Mouse (Mus musculus) C2C12 (cell line): ENCODE measurements at regions not wholly inside any gene's neighbourhood (a gene's known extent, or its start where the extent isn't known, plus 50 kb on each side); places are given as distances from the start of the nearest gene placed in this dataset.
A peak's percentile ranks its signal among the peaks of the same experiment; 100 is the strongest.

Experiments
- H3K27me3 ChIP-seq: one replicate; pipeline ENCODE4 v1.6.1; 2011; ENCODE audit not compliant: control insufficient read depth, insufficient read depth, insufficient read length
- H3K36me3 ChIP-seq: one replicate; pipeline ENCODE4 v1.6.1; 2011; ENCODE audit not compliant: control insufficient read depth, insufficient read depth
- H3K4me3 ChIP-seq: one replicate; pipeline ENCODE4 v1.5.1; 2011; ENCODE audit warnings: mild to moderate bottlenecking, control low read depth; ENCODE audit not compliant: poor library complexity, insufficient read depth, severe bottlenecking
- H3K79me2 ChIP-seq: one replicate; pipeline ENCODE4 v1.6.1; 2011; ENCODE audit not compliant: control insufficient read depth, insufficient read depth
- H3K79me3 ChIP-seq: one replicate; pipeline ENCODE4 v1.6.1; 2011; ENCODE audit warnings: low read depth, control low read depth
- H3ac ChIP-seq: one replicate; pipeline ENCODE3; 2011; ENCODE audit warnings: low read depth; ENCODE audit not compliant: control insufficient read depth, insufficient read length
- CEBPB ChIP-seq: IDR thresholded peaks from one replicate; pipeline ENCODE4 v1.6.1; 2011; ENCODE audit warnings: low read depth, mild to moderate bottlenecking, control low read depth, moderate library complexity
- CTCF ChIP-seq: IDR thresholded peaks from one replicate; pipeline ENCODE4 v1.5.1; 2011; ENCODE audit not compliant: control insufficient read depth, insufficient read depth, insufficient read length
- FOSL1 ChIP-seq: IDR thresholded peaks from one replicate; pipeline ENCODE4 v1.8.0; 2011; ENCODE audit warnings: mild to moderate bottlenecking, low read length; ENCODE audit not compliant: poor library complexity, insufficient read depth, severe bottlenecking
- MAX ChIP-seq: IDR thresholded peaks from one replicate; pipeline ENCODE4 v1.6.1; 2011; ENCODE audit warnings: mild to moderate bottlenecking, control low read depth
- MYOD1 ChIP-seq: IDR thresholded peaks from one replicate; pipeline ENCODE4 v1.6.1; 2011; ENCODE audit warnings: low read depth; ENCODE audit not compliant: control insufficient read depth, insufficient read length
- MYOG ChIP-seq: IDR thresholded peaks from one replicate; pipeline ENCODE4 v1.6.1; 2011; ENCODE audit not compliant: control insufficient read depth, insufficient read length; ENCODE audit errors: extremely low read depth
- USF1 ChIP-seq: IDR thresholded peaks from one replicate; pipeline ENCODE4 v1.6.1; 2011; ENCODE audit warnings: low read depth, mild to moderate bottlenecking, control low read depth, moderate library complexity

GRCm38 (mm10) chr4:56633528-56633927 is 106.3 kb upstream of the Gm26657 start:
- Histone ChIP-seq H3ac (no peak overlapping the region), H3K4me3 (no peak overlapping the region)
- TF ChIP-seq FOSL1, result no peak
- TF ChIP-seq MYOG, result no peak
- no peak for TF ChIP-seq MAX
- no peak for TF ChIP-seq CTCF

GRCm38 (mm10) chr4:56630251-56630650 is 109.6 kb upstream of the Gm26657 start:
- H3K79me3 ChIP-seq, result no peaks in the 10 kb centered on the region
- TF ChIP-seq CTCF (no peak), MYOG (no peak), FOSL1 (no peak), USF1 (no peak), MYOD1 (no peak), MAX (no peak), CEBPB (no peak)
- no peak overlapping the region for H3K4me3 ChIP-seq
- no peaks in the 10 kb centered on the region for H3K27me3 ChIP-seq
- no peaks in the 10 kb centered on the region for H3K36me3 ChIP-seq
- no peaks in the 10 kb centered on the region for H3K79me2 ChIP-seq
- H3ac ChIP-seq, result no peak overlapping the region

More at GRCm38 (mm10) chr4:56633528-56633927, 106.3 kb upstream of the Gm26657 start:
- H3K79me2 ChIP-seq, result no peaks in the 10 kb centered on the region
- H3K36me3 ChIP-seq, result no peaks in the 10 kb centered on the region
- no peaks in the 10 kb centered on the region for H3K79me3 ChIP-seq
- no peaks in the 10 kb centered on the region for H3K27me3 ChIP-seq

- Histone ChIP-seq H3K27me3 (no peaks in the 10 kb centered on the region), H3K36me3 (no peaks in the 10 kb centered on the region), H3K79me2 (no peaks in the 10 kb centered on the region), H3K4me3 (no peak overlapping the region), H3ac (no peak overlapping the region), H3K79me3 (no peaks in the 10 kb centered on the region)
- TF ChIP-seq CTCF (no peak), USF1 (no peak), CEBPB (no peak), FOSL1 (no peak), MYOG (no peak), MAX (no peak), MYOD1 (no peak)
Measured at GRCm38 (mm10) chr4:56627206-56627605, 112.7 kb upstream of the Gm26657 start.

DNA sequence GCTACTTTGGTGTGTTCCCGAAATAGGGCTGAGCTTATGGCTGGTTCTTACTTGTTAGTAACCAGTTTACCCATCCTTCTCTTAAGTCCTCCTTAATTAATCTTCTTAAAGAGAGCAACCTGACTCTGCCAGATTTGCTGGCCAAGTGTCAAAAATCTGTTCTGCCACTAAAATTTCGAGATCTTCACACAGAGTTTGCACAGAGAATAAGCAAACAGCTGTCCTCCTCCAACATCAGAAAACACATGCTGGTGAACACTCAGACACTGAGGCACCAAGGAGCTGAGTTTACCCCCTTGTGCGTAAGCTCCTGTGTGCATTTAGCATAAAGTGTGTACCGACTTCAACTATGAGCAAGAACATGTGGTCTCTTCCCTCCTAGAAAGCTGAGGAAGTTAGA is 118.1 kb upstream of the Gm26657 start:
- Histone ChIP-seq H3K27me3 (no peaks in the 10 kb centered on the region), H3K36me3 (no peaks in the 10 kb centered on the region), H3K79me2 (no peaks in the 10 kb centered on the region), H3K79me3 (no peaks in the 10 kb centered on the region), H3ac (no peak overlapping the region), H3K4me3 (no peak overlapping the region)
- TF ChIP-seq MYOD1, result no peak
- TF ChIP-seq MAX, result no peak
- TF ChIP-seq MYOG, result no peak
- TF ChIP-seq CEBPB, result no peak
- no peak for TF ChIP-seq USF1
- no peak for TF ChIP-seq FOSL1
- TF ChIP-seq CTCF, result no peak

GRCm38 (mm10) chr4:56621356-56621755 is 118.5 kb upstream of the Gm26657 start:
- Histone ChIP-seq H3K79me2 (no peaks in the 10 kb centered on the region), H3K27me3 (no peaks in the 10 kb centered on the region), H3ac (no peak overlapping the region), H3K79me3 (no peaks in the 10 kb centered on the region), H3K36me3 (no peaks in the 10 kb centered on the region), H3K4me3 (no peak overlapping the region)
- TF ChIP-seq MYOG, result no peak
- no peak for TF ChIP-seq CTCF

GRCm38 (mm10) chr4:56620628-56621027 is 119.2 kb upstream of the Gm26657 start:
- Histone ChIP-seq H3K79me2 (no peaks in the 10 kb centered on the region), H3ac (no peak overlapping the region), H3K27me3 (no peaks in the 10 kb centered on the region), H3K4me3 (no peak overlapping the region), H3K79me3 (no peaks in the 10 kb centered on the region), H3K36me3 (no peaks in the 10 kb centered on the region)
- TF ChIP-seq FOSL1, result no peak
- TF ChIP-seq MAX, result peak; percentile 89
- TF ChIP-seq USF1, result peak; percentile 63
